Mouse (Mus musculus) neural tube, embryonic 14.5 days (tissue): ENCODE results near the gene Scgb2b27. TPM values are rescaled to one million over a fixed set of nuclear protein-coding genes. Genes with fewer than 3 reads are reported as not detected.

Experiments
- polyA plus RNA-seq: library from polyadenylated mRNA; unstranded; fragments of >200 nt; fragmentation: Nextera tagmentation; extraction: Ambion mirVana; gene quantifications from 2 replicates; pipeline ENCODE4 v1.2.1, GENCODE M21; 2014

The Scgb2b27 gene
- polyA plus RNA-seq, 1 experiment from 2014 or later, result not detected

Other genes starting within 250 kb of the Scgb2b27 start
- gene Scgb2b26, start 68.9 kb downstream of the Scgb2b27 start, polyA plus RNA-seq, result not detected in 2 replicates
- gene Scgb1b27, start 7.5 kb upstream of the Scgb2b27 start, polyA plus RNA-seq, result not detected in 2 replicates
- not detected in 2 replicates for gene Scgb1b30, start 81.5 kb upstream of the Scgb2b27 start, polyA plus RNA-seq
- 2.9 and 4.1 TPM in 2 replicates for gene Wtip, start 119.3 kb upstream of the Scgb2b27 start, polyA plus RNA-seq
- 166 and 193 TPM in 2 replicates for gene Uba2, start 155.7 kb upstream of the Scgb2b27 start, polyA plus RNA-seq
- gene Pdcd2l, start 182.7 kb upstream of the Scgb2b27 start, polyA plus RNA-seq, result 76.2 and 81.0 TPM in 2 replicates
- 273 and 278 TPM in 2 replicates for gene Gpi1, start 216.4 kb upstream of the Scgb2b27 start, polyA plus RNA-seq
- 0.85 TPM in 1 of 2 replicates, not detected in the other for gene Gm6096, start 237.1 kb upstream of the Scgb2b27 start, polyA plus RNA-seq